Mouse (Mus musculus) heart, adult 2 months (tissue): ENCODE results near the gene Extl2.

Source experiments
- CTCF ChIP-seq: fragments of 200-600 bp; IDR thresholded peaks from 2 replicates; pipeline ENCODE4 v1.8.1; 2022; ENCODE audit warnings: antibody characterized with exemption, mild to moderate bottlenecking, moderate library complexity
- EP300 ChIP-seq: fragments of 200-500 bp; IDR thresholded peaks from 2 replicates; pipeline ENCODE4 v1.6.1; 2011; ENCODE audit warnings: low read depth, low read length, control low read depth; ENCODE audit not compliant: insufficient read depth
- POLR2A ChIP-seq: fragments of 200-500 bp; IDR thresholded peaks from 2 replicates; pipeline ENCODE4 v1.6.1; 2011; ENCODE audit warnings: mild to moderate bottlenecking, low read depth, low read length, control low read depth; ENCODE audit not compliant: insufficient read depth

GRCm38 (mm10) chr3:115971045-115971785 is 36.0 kb upstream of the Extl2 start:
- TF ChIP-seq POLR2A, result no peak
- no peak for TF ChIP-seq CTCF
- TF ChIP-seq EP300, result no peak
